Mouse (Mus musculus): ENCODE measurements around the gene Reep3.

Reep3 gene

GRCm38 (mm10) chr10:66973866-66974265 lies 122.9 kb downstream of the Reep3 start:
- DNase-seq (ENCODE audit: low spot score in 2 of 2), result no peak

GRCm38 (mm10) chr10:66973274-66973673 lies 123.5 kb downstream of the Reep3 start:
- DNase-seq (ENCODE audit: low spot score in 2 of 2), result no peak

DNA sequence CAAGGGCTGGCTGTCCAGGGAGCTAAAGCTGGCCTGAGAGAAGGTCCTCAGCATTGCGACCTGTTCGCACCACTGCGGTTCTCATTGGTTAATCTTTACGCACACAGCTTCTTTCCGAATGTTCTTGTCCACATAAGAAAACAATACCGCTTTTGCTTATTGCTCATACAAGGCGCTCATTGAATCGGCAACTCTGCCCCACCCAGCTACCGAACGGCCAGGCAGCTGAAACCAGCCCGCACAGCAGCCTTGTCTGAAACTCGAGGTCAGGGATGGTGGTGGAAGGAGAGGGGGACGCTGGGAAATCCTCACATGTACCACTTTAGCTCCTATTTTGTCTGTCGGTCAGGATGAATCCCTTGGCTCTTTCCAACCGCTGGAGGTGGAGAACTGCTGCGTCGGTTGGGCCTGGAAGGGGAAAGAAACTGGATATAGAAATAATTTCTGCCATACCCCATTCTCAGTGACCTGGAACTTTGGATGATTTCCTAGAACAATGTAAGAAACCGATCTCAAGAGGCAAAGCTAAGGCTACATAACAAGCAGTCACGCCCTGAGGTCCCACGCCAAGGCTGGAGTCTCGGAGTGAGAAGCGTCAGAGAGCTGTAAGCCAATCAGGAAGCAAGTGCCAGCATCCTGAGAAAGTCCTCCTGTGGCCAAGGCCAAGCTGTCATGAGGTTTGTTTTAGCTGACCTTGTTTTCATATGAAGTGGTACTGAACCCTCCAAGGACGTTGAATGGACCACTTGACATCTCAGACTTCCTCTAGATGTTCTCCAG lies 126.2 kb downstream of the Reep3 start:
- DNase-seq (ENCODE audit: low spot score in 2 of 2), result no peak

GRCm38 (mm10) chr10:66969581-66969980 lies 127.2 kb downstream of the Reep3 start:
- no peak for DNase-seq (ENCODE audit: low spot score in 2 of 2)

- DNase-seq (ENCODE audit: low spot score in 2 of 2), result no peak
Observed at GRCm38 (mm10) chr10:66969081-66969480, 127.7 kb downstream of the Reep3 start.

GRCm38 (mm10) chr10:66968541-66968940 lies 128.2 kb downstream of the Reep3 start:
- DNase-seq (ENCODE audit: low spot score in 2 of 2), result no peak

- no peak for DNase-seq (ENCODE audit: low spot score in 2 of 2)
Observed at GRCm38 (mm10) chr10:66966391-66967109, 130.2 kb downstream of the Reep3 start.

GRCm38 (mm10) chr10:66960136-66960535 lies 136.6 kb downstream of the Reep3 start:
- no peak for DNase-seq (ENCODE audit: low spot score in 2 of 2)
